Mouse (Mus musculus): ENCODE results near the gene Ctnnd2. TPM values are rescaled to one million over a fixed set of nuclear protein-coding genes. Genes with fewer than 3 reads are reported as not detected.

Ctnnd2 gene
- polyA plus RNA-seq, 1 experiment from 2014 or later: 19.9 TPM

DNA sequence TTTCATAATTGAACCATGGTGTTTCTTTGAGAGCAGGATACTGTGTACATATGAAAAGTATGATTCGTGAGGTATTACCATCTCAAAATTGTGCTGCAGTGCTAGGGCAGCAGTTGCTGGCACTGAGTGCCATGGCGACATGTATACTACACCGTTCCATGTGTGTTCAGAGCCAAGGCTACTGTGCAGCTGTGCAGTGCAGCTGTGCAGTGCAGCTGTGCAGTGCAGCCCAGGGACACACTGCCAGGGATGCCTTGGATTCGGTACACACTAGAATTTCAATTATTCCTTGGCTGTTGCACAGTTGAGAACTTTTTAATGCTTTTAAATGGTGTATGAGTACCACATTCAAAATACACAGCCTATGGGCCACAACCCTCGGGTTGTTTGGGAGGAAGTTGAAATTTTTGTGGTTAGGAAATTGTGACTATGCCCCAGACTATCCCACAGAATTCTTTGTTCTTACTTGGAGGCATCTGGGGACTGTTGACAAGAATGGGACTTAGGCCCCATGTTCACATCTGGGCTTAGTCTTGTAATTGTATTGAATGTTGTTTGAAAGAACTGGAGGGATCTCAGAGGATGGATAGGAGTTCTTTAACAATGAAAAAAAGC, 613.4 kb downstream of the Ctnnd2 start:
- Histone ChIP-seq H3K4me3 (ENCODE audit: low read depth, low read length) (no peak overlapping the region), H3K27ac (ENCODE audit: low read depth) (no peak overlapping the region), H3K9me3 (ENCODE audit: low read depth, low read length) (no peaks in the 10 kb centered on the region), H3K27me3 (ENCODE audit: insufficient read depth, low read length) (no peaks in the 10 kb centered on the region), H3K36me3 (ENCODE audit: insufficient read depth) (no peaks in the 10 kb centered on the region), H3K9ac (no peak overlapping the region), H3K4me2 (no peak overlapping the region), H3K4me1 (ENCODE audit: insufficient read depth) (no peaks in the 10 kb centered on the region)
- WGBS: 77% methylated on average over 5 of the region's 5 CpGs
- no peak for ATAC-seq (ENCODE audit: insufficient read depth)
- TF ChIP-seq CTCF (IDR thresholded peaks at IDR 0.05; ENCODE audit: low read depth): no peak
- DNase-seq: no peak

DNA sequence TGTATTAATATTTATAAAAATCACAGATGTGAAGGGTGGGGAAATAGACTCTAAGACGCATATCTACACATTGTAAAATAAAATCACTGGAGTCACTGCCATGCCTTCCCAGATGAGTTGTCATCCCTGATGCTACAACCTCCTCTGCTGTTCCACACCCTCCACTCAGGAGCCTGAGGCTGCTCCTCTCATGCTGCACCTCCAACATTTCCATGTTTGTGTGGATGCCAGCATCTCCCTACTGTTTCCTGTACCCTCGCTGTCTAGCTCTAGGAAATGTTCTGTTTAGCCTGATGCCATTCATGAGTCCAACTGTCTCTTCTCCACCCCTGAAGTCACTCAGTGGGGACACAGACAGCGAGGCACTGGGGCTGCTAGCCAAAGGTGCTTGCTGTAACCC, 620.9 kb downstream of the Ctnnd2 start:
- ATAC-seq (ENCODE audit: insufficient read depth) (no peak), DNase-seq (no peak)
- Histone ChIP-seq H3K4me2 (no peak overlapping the region), H3K27me3 (ENCODE audit: insufficient read depth, low read length) (no peaks in the 10 kb centered on the region), H3K9ac (no peak overlapping the region), H3K27ac (ENCODE audit: low read depth) (no peak overlapping the region), H3K4me3 (ENCODE audit: low read depth, low read length) (no peak overlapping the region), H3K36me3 (ENCODE audit: insufficient read depth) (no peaks in the 10 kb centered on the region), H3K9me3 (ENCODE audit: low read depth, low read length) (no peaks in the 10 kb centered on the region), H3K4me1 (ENCODE audit: insufficient read depth) (no peaks in the 10 kb centered on the region)
- 75% methylated on average over 3 of the region's 3 CpGs for WGBS
- no peak for TF ChIP-seq CTCF (IDR thresholded peaks at IDR 0.05; ENCODE audit: low read depth)

DNA sequence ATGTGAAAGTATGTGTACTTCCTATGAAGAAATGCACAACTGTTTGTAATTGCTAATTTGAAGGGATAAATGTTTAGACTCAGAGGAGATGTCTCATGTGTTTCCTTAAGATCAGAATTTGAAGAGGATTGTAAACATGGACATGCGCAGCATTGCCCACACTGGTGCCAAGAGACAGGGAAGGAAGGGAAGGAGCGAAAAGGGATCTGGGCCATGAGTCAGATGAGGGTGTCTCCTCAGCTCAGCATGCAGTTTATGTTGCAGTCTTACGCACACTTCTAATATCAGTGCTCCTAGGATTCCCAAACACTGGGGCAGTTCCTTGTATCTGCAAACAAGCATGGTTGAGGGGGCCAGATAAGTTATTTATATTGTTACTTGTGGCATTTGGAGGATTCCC, 623.3 kb downstream of the Ctnnd2 start:
- no peak for ATAC-seq (ENCODE audit: insufficient read depth)
- Histone ChIP-seq H3K4me3 (ENCODE audit: low read depth, low read length) (no peak overlapping the region), H3K9me3 (ENCODE audit: low read depth, low read length) (no peaks in the 10 kb centered on the region), H3K27me3 (ENCODE audit: insufficient read depth, low read length) (no peaks in the 10 kb centered on the region), H3K27ac (ENCODE audit: low read depth) (no peak overlapping the region), H3K4me1 (ENCODE audit: insufficient read depth) (no peaks in the 10 kb centered on the region), H3K4me2 (no peak overlapping the region), H3K9ac (no peak overlapping the region), H3K36me3 (ENCODE audit: insufficient read depth) (no peaks in the 10 kb centered on the region)
- 81% methylated on average over 3 of the region's 3 CpGs for WGBS
- no peak for DNase-seq
- TF ChIP-seq CTCF (IDR thresholded peaks at IDR 0.05; ENCODE audit: low read depth): no peak

DNA sequence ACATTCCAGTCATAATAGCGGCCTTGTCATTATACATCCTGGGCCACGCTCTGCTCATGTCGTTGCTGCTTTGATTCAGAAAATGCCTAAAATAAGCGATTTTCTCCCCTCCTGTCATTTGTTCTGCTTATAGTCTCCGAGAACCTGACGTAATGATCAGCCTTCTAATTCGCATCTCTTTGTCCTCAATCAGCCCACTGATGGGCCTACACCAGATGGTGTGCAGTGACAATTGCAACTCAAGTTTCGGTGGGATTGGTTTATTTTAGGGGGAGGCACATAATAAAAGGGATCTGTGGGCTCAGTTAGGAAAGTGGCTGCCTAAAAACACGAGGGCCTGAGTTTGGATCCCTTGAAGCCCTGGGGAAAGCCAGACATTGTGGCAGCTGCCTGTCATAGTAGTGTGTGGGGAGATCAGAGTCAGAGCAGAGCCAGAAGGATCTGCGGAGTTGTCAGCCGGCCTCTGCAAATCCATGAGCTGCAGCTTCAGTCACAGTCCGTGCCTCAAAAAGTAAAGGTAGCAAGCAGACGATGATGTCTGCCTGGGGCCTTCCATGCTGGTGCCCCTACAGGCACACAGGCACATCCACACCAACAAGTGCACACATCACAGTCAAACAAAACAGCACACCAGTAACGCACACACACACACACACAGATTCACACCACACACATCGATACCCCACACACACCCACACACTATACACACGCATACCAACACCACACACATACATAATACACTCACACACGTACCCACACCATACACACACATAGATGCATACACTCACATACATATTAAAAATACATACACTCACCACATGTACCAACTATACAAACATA, 655.3 kb downstream of the Ctnnd2 start:
- no peaks in the 10 kb centered on the region for H3K9me3 ChIP-seq (ENCODE audit: low read depth, low read length)
- no peak overlapping the region for H3K9ac ChIP-seq
- 73% methylated on average over 17 of the region's 17 CpGs for whole genome bisulfite sequencing
- H3K27me3 ChIP-seq (ENCODE audit: insufficient read depth, low read length): no peaks in the 10 kb centered on the region
- no peak for TF ChIP-seq CTCF (IDR thresholded peaks at IDR 0.05; ENCODE audit: low read depth)
- H3K36me3 ChIP-seq (ENCODE audit: insufficient read depth): no peaks in the 10 kb centered on the region
- DNase-seq (no peak), ATAC-seq (ENCODE audit: insufficient read depth) (no peak)
- H3K4me2 ChIP-seq: no peak overlapping the region
- H3K4me3 ChIP-seq (ENCODE audit: low read depth, low read length): no peak overlapping the region
- no peak overlapping the region for H3K27ac ChIP-seq (ENCODE audit: low read depth)
- no peaks in the 10 kb centered on the region for H3K4me1 ChIP-seq (ENCODE audit: insufficient read depth)

DNA sequence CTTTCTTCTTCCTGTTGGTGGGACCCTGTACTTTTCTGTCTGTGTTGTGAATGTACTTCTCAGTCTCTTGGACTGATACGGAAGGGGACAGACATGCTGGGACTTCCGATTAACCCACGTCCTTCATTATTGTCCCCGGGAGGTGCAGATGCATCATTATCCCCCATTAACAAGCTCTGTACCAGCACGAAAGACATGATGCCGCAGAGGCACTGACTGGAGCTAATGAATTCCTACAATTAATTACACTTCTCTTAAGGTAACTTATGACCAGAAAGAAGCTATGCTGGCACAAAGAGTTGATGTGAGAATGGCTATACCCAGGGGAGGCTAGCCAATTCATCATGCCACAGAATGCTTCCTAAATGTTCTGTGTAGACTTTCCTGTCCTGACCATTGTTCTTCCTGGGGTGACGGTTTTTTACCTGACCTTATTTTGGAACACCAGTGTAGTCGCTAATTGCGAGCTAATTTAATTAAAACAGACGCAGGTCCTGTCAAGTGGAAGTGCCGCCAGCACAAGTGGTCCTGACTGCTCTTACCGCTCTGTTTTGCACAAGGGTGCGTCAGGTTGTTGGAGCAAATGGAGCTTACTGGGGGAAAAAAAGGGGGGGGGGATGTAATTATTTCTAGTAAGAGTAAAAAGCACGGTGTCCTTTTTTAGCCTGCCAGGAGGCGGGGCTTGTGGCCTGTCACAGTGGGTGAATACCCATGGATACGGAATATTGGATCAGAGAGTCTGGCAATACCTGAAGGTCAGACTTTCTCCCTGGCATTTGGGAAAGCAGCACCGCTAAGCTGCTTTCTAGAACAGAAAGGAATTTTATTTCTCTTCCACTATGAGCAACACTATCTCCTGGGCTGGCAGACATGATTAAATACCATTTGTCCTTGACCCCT, 685.1 kb downstream of the Ctnnd2 start:
- no peak overlapping the region for H3K4me3 ChIP-seq (ENCODE audit: low read depth, low read length)
- ATAC-seq (ENCODE audit: insufficient read depth): no peak
- no peaks in the 10 kb centered on the region for H3K36me3 ChIP-seq (ENCODE audit: insufficient read depth)
- no peaks in the 10 kb centered on the region for H3K9me3 ChIP-seq (ENCODE audit: low read depth, low read length)
- no peak overlapping the region for H3K4me2 ChIP-seq
- 83% methylated on average over 17 of the region's 17 CpGs for WGBS
- no peak overlapping the region for H3K27ac ChIP-seq (ENCODE audit: low read depth)
- TF ChIP-seq CTCF (IDR thresholded peaks at IDR 0.05; ENCODE audit: low read depth): no peak
- H3K27me3 ChIP-seq (ENCODE audit: insufficient read depth, low read length): no peaks in the 10 kb centered on the region
- no peaks in the 10 kb centered on the region for H3K4me1 ChIP-seq (ENCODE audit: insufficient read depth)
- no peak overlapping the region for H3K9ac ChIP-seq
- DNase-seq: no peak

DNA sequence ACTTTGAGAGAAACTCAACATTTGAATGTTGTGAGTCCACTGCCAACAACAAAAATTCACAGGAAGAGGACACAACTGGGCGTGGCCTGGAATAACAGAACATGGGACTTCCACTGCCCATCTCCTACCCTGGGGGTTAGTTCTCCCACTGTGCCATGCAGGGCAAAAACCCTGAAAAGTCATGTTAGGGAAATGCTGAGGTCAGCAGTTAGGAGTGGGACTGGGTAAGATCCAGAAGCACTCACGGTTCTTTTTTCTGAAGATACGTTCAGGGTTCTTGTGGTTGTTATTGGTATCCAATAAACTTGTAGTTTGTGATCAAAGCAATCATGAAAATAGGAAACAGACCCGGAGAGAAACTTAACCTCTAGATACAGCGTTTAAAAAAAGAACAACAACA, 695.0 kb downstream of the Ctnnd2 start:
- ATAC-seq (ENCODE audit: insufficient read depth) (no peak), DNase-seq (no peak)
- no peaks in the 10 kb centered on the region for H3K4me1 ChIP-seq (ENCODE audit: insufficient read depth)
- no peak overlapping the region for H3K4me3 ChIP-seq (ENCODE audit: low read depth, low read length)
- no peaks in the 10 kb centered on the region for H3K36me3 ChIP-seq (ENCODE audit: insufficient read depth)
- no peak overlapping the region for H3K27ac ChIP-seq (ENCODE audit: low read depth)
- no peak overlapping the region for H3K9ac ChIP-seq
- no peaks in the 10 kb centered on the region for H3K27me3 ChIP-seq (ENCODE audit: insufficient read depth, low read length)
- TF ChIP-seq CTCF (IDR thresholded peaks at IDR 0.05; ENCODE audit: low read depth): no peak
- no peak overlapping the region for H3K4me2 ChIP-seq
- no peaks in the 10 kb centered on the region for H3K9me3 ChIP-seq (ENCODE audit: low read depth, low read length)
- 84% methylated on average over 5 of the region's 5 CpGs for WGBS
